Mouse (Mus musculus) heart, embryonic 16.5 days (tissue): ENCODE data around the gene Pde4b. TPM values are rescaled to one million over a fixed set of nuclear protein-coding genes. Genes with fewer than 3 reads are reported as not detected.

Experiments
- ATAC-seq: fragments of 200-750 bp; cut with Nextera tagmentation; replicated peaks from 2 replicates; pipeline ENCODE4 v1.8.0; 2017; ENCODE audit warnings: moderate number of reproducible peaks; ENCODE audit not compliant: insufficient read depth, low FRiP score; ENCODE audit errors: extremely low read depth
- H3K27ac ChIP-seq: fragments of 300-500 bp; sonication (generic); 2 replicates; pipeline ENCODE4 v1.5.1; 2014; ENCODE audit warnings: mild to moderate bottlenecking, low read length, control low read depth, moderate library complexity
- H3K27me3 ChIP-seq: fragments of 300-500 bp; sonication (generic); 2 replicates; pipeline ENCODE4 v1.6.1; 2014; ENCODE audit warnings: low read length, mixed read lengths; ENCODE audit not compliant: control insufficient read depth, insufficient read depth
- H3K36me3 ChIP-seq: fragments of 300-500 bp; sonication (generic); 2 replicates; pipeline ENCODE4 v1.6.1; 2014; ENCODE audit not compliant: control insufficient read depth, insufficient read depth
- H3K4me1 ChIP-seq: fragments of 300-500 bp; sonication (generic); 2 replicates; pipeline ENCODE4 v1.6.1; 2014; ENCODE audit warnings: low read length, mixed read lengths; ENCODE audit not compliant: control insufficient read depth, insufficient read depth
- H3K4me2 ChIP-seq: fragments of 300-500 bp; sonication (generic); 2 replicates; pipeline ENCODE4 v1.6.1; 2014; ENCODE audit warnings: low read depth, mild to moderate bottlenecking, control low read depth, low read length
- H3K4me3 ChIP-seq: fragments of 300-500 bp; sonication (generic); 2 replicates; pipeline ENCODE4 v1.5.1; 2014; ENCODE audit warnings: mild to moderate bottlenecking, control low read depth, low read length
- H3K9ac ChIP-seq: fragments of 300-500 bp; sonication (generic); 2 replicates; pipeline ENCODE4 v1.6.1; 2014; ENCODE audit warnings: low read length, control low read depth
- H3K9me3 ChIP-seq: fragments of 300-500 bp; sonication (generic); replicated peaks from 2 replicates; pipeline ENCODE4 v1.6.1; 2016; ENCODE audit warnings: low read length; ENCODE audit not compliant: control insufficient read depth
- WGBS: fragments of 180-500 bp; shearing (Covaris S2); extraction: QIAGEN DNeasy Blood & Tissue Kit; methylation state at CpG from one replicate; pipeline ENCODE4 v1.1.7; 2014; 5-methylcytosine and 5-hydroxymethylcytosine counted together
- polyA plus RNA-seq: library from polyadenylated mRNA; unstranded; fragments of >200 nt; fragmentation: Nextera tagmentation; extraction: Ambion mirVana; gene quantifications from 2 replicates; pipeline ENCODE4 v1.2.1, GENCODE M21; 2015

Pde4b gene
- polyA plus RNA-seq, 1 experiment from 2014 or later: 28.4 TPM

DNA sequence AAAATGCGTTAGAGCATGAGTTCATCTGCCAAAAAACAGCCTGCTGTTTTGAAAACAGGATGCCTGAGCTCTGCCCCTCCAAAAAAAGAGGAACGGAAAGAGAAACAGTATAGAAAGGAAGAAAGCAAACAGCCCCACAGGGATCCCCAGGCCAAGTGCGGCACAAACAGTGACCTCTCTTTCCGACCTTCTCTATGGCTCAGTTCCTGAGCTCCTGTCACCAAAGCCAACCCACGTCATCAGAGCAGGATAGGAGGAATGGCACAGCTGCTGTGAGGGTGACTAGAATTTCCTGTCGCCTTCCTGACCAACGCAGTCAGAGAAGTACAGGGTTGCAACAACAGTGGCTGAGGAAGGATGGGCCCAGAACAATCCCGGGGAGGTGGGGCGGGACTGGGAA, 486.9 kb downstream of the Pde4b start:
- 38% methylated on average over 9 of the region's 9 CpGs for WGBS
- H3K27me3 ChIP-seq: no peaks in the 10 kb centered on the region
- peak overlapping the region; percentile 63 for H3K27ac ChIP-seq
- H3K9ac ChIP-seq: peak overlapping the region; percentile 45
- H3K9me3 ChIP-seq: no peaks in the 10 kb centered on the region
- ATAC-seq: peak; percentile 25; the same call in 1 of the 2 replicates
- H3K4me3 ChIP-seq: 0 out of 2 replicates have a peak overlapping the region, but pooled peaks have one; percentile 8
- H3K4me1 ChIP-seq: peaks cover 21% of the 10 kb centered on the region
- no peaks in the 10 kb centered on the region for H3K36me3 ChIP-seq
- H3K4me2 ChIP-seq: peak overlapping the region; percentile 52

- WGBS: 69% methylated on average over 10 of the region's 10 CpGs
Observed at GRCm38 (mm10) chr4:102574666-102575254, 487.4 kb downstream of the Pde4b start.

GRCm38 (mm10) chr4:102576109-102576508, 488.8 kb downstream of the Pde4b start:
- ATAC-seq: no peak
- Histone ChIP-seq H3K4me2 (no peak overlapping the region; the same call in 1 of the 2 replicates), H3K36me3 (no peaks in the 10 kb centered on the region), H3K9ac (no peak overlapping the region), H3K27me3 (no peaks in the 10 kb centered on the region), H3K27ac (no peak overlapping the region), H3K4me3 (no peak overlapping the region), H3K4me1 (peaks cover 19% of the 10 kb centered on the region), H3K9me3 (no peaks in the 10 kb centered on the region)
- WGBS: 80% methylated on average over 6 of the region's 6 CpGs

More at GRCm38 (mm10) chr4:102574666-102575254, 487.4 kb downstream of the Pde4b start:
- no peak overlapping the region for H3K4me3 ChIP-seq
- H3K9ac ChIP-seq: no peak overlapping the region
- H3K4me2 ChIP-seq: peak overlapping the region; percentile 52; the same call in 1 of the 2 replicates
- no peaks in the 10 kb centered on the region for H3K36me3 ChIP-seq
- H3K27me3 ChIP-seq: no peaks in the 10 kb centered on the region
- H3K27ac ChIP-seq: peak overlapping the region; percentile 63
- H3K4me1 ChIP-seq: peaks cover 16% of the 10 kb centered on the region
- H3K9me3 ChIP-seq: no peaks in the 10 kb centered on the region
- no peak for ATAC-seq

DNA sequence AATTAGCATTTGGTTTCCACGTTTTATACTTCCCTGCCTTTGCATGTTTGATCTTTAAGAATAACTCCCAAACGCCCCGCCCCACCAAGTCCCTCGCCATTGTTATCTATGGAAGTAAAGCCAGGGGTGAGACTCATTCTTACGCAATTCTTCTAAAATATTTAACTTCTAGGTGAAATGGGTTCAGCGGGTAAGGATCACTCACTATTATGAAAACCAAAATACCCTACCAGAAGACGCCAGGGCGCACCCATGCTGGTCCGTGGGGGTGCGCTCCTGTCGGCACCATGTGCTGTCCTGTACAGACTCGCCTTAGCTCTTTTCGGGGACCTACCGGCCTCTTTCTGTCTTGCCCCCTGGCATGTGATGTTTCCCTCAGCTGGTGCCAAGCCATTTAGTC, 490.3 kb downstream of the Pde4b start:
- peaks cover 22% of the 10 kb centered on the region for H3K4me1 ChIP-seq
- no peaks in the 10 kb centered on the region for H3K9me3 ChIP-seq
- 82% methylated on average over 14 of the region's 14 CpGs for WGBS
- H3K27ac ChIP-seq: peak overlapping the region; percentile 9
- no peak for ATAC-seq
- H3K4me2 ChIP-seq: peak overlapping the region; percentile 29
- H3K36me3 ChIP-seq: no peaks in the 10 kb centered on the region
- no peaks in the 10 kb centered on the region for H3K27me3 ChIP-seq
- no peak overlapping the region for H3K9ac ChIP-seq
- no peak overlapping the region for H3K4me3 ChIP-seq

- Histone ChIP-seq H3K27me3 (no peaks in the 10 kb centered on the region), H3K27ac (no peak overlapping the region), H3K9me3 (no peaks in the 10 kb centered on the region), H3K4me3 (no peak overlapping the region), H3K4me2 (no peak overlapping the region), H3K4me1 (peaks cover 22% of the 10 kb centered on the region), H3K36me3 (no peaks in the 10 kb centered on the region), H3K9ac (no peak overlapping the region)
- 81% methylated on average over 4 of the region's 4 CpGs for WGBS
- ATAC-seq: no peak
Observed at GRCm38 (mm10) chr4:102579051-102579450, 491.7 kb downstream of the Pde4b start.

- H3K9ac ChIP-seq: no peak overlapping the region
- H3K27me3 ChIP-seq: no peaks in the 10 kb centered on the region
- ATAC-seq: no peak
- no peaks in the 10 kb centered on the region for H3K9me3 ChIP-seq
- no peaks in the 10 kb centered on the region for H3K36me3 ChIP-seq
- no peak overlapping the region for H3K27ac ChIP-seq
- no peak overlapping the region for H3K4me2 ChIP-seq
- WGBS: 68% methylated on average over 2 of the region's 2 CpGs
- no peak overlapping the region for H3K4me3 ChIP-seq
- peaks cover 22% of the 10 kb centered on the region for H3K4me1 ChIP-seq
Observed at GRCm38 (mm10) chr4:102579746-102580145, 492.4 kb downstream of the Pde4b start.

DNA sequence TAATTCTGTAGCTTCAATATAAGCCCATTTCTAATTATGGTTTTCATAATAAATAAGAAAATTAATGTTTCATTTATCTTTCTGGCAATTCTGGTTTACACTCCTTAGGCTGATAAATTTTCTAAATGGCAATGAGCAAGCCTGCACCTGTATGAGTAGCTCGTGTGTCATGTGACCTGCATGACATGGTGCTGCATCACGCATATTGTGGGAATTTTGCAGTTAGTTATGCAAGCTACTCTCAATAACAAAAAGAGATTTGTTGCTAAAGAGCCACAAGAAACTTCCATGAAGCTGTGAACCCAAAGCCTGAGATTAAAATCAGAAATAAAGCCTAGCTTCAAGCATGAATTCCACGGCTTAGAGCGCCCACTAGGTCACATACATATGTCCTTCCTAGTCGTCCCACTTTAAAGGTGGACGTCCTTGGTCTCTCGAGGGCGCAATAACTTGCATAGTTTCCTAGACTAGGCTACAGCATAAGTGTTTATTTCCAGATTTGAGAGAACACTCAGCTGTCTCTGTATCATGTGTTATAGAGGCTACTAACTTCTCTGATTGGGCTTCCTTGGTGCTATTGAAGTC, 494.9 kb downstream of the Pde4b start:
- Histone ChIP-seq H3K9me3 (no peaks in the 10 kb centered on the region), H3K9ac (no peak overlapping the region), H3K4me2 (no peak overlapping the region), H3K27ac (no peak overlapping the region), H3K36me3 (no peaks in the 10 kb centered on the region), H3K4me3 (no peak overlapping the region), H3K4me1 (peaks cover 18% of the 10 kb centered on the region), H3K27me3 (no peaks in the 10 kb centered on the region)
- WGBS: 80% methylated on average over 8 of the region's 8 CpGs
- ATAC-seq: no peak

DNA sequence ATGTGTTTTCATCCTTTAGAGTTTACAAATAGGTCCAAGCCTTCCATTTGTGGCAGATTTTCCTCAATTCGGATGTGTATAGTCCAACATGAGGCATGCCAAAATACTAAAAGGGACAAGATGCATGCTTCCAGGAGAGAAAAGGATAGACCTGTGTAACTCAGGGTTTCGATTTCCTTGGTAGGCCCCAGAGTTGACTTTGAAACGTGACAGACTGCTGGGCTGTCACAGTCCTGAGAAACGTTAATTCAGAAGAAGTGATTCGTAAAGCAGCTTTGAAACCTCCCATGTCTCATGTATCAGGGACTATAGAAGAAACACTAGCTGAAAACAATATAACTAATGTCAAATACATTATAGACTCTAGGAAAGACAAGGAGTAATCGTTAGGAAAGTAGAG, 495.6 kb downstream of the Pde4b start:
- Histone ChIP-seq H3K9ac (no peak overlapping the region), H3K4me2 (no peak overlapping the region), H3K36me3 (no peaks in the 10 kb centered on the region), H3K9me3 (no peaks in the 10 kb centered on the region), H3K4me3 (no peak overlapping the region), H3K27me3 (no peaks in the 10 kb centered on the region), H3K4me1 (peaks cover 19% of the 10 kb centered on the region), H3K27ac (no peak overlapping the region)
- WGBS: 80% methylated on average over 6 of the region's 6 CpGs
- ATAC-seq: no peak

- ATAC-seq: no peak
- Histone ChIP-seq H3K27ac (no peak overlapping the region), H3K4me3 (no peak overlapping the region), H3K9me3 (no peaks in the 10 kb centered on the region), H3K27me3 (no peaks in the 10 kb centered on the region), H3K9ac (no peak overlapping the region), H3K4me1 (peaks cover 22% of the 10 kb centered on the region), H3K4me2 (no peak overlapping the region), H3K36me3 (no peaks in the 10 kb centered on the region)
- WGBS: 75% methylated on average over 3 of the region's 3 CpGs
Observed at GRCm38 (mm10) chr4:102583469-102583868, 496.1 kb downstream of the Pde4b start.
